Mouse (Mus musculus) CD4-positive helper T cell, adult 2 months (primary cell): ENCODE data around the gene Npcd.

Experiments used
- DNase-seq: peaks from one replicate; pipeline ENCODE4 v3.0.0-alpha.2; 2012; ENCODE audit warnings: low read depth, missing footprints, low spot score

The Npcd gene

DNA sequence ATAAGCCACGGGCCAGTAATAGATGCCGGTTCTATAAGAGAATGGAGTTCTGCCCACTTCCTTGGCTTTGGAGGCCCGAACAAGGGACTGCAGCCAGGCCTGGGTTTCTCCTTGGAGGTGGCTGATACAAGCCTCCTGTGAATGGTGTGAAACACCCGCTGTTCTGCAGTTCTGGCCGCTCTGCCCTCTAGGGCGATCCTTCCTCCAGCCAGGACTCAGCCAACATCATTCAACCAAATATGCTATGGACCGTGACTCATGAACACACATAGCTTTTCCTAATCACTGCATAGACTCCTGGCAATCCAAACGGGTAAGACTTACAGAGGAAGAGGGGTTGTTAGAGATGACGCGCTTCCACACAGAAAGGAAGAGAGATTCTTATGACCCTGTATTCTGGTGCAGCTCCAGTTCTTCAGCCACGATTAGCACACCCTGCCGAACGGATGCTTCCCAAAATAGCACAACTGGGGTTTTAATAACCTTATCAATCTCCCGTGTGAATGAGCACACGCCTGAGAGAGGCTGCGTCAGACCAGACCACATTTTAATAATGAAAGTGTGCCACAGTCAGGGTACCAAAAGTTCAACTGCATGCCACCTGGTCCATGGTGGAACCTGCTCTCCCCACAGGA is 66.6 kb downstream of the Npcd start:
- DNase-seq, result no peak

DNA sequence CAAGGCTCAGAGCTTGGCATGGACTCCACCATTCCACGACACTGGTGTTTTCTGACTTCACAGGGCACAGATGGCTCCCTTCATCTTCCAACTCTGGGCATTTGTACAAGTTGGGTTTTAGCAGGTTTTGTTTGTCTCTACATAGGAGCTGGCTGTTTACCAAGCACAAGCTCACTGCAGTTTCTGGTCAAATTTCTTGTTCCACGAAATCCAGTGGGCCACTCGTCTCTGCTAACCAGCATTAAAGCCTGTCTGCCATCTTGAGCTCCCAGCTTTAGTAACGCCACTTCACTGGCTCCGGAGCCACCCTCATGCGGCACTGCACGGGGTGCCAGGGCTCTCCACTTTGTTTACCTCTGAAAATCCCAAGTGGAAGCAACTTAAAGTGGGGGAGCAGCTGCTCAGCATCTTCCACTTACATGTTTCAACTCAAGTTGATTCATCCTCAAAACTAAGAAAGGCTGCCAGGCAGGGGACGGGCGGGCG is 67.4 kb downstream of the Npcd start:
- DNase-seq, result no peak

DNA sequence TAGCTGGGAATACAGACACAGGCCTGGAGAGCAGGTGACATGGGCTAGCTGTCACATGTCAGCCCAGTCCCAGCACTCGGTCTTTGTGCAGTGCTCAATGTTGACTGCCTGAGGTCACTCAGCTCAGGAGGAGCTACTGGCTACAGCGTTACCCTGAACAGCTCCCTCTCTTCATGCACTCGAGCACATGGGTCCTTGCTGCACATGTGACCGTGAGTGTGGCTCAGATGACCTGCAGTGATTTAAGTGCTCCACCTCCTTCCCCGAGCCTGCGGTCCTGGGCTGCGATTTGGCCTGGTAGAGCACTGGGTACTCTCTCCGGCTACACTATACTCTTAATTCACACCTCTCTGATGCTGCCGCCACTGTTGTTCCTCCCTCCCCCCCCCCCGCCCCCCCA is 67.9 kb downstream of the Npcd start:
- DNase-seq, result no peak

DNA sequence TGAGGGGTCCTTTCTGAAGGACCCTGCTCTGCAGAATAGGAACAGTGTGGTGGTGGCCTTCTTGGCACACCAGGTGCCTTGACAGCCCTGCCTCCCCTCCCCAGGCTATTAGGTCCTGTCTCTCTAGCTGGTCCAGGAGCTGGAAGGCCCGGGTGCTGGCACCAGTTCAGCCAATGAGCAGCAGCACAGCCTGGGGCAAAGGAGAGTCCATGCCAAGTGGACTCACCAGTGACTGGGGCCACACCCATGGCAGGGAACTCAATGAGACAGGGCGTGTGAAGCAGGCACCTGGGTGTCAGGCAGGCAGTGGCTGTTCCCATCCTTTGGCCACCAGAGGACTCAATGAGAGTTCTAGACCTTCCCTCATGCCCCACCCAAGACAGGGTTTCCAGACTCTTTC is 68.7 kb downstream of the Npcd start:
- DNase-seq, result no peak

DNA sequence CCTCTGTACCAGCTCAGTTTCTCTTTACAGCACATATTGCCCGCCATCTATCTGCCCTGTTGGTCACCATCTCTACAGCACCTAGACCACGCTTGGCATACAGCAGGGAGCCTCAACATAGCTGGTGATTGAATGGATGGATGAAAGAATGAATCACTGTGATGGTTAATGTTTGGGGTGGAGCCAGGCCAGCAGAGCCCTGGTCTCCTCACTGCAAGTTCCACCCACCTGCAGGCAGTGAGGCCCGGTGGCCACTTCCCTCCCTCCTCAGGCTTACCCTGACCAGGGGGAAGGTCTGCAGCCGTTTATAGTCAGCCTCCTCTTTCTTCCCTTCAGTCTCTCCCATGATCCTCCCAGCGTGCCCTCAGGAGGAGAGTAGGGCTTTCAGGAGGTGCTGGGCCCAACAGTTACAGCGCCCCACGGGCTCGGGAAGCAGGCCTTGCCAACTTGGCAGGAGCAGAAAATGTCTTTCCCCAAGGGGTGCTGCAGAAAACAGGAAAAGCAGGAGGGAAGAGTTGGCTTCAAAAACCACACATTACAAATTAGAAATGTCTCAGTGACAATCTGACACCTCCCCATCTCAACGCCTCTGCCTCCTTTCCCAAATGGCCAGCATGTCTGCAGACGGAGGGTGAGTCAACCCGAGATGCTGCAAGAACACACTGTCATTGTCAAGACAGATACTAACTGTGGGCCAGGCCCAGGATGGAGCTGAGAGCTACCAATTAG is 69.3 kb downstream of the Npcd start:
- no peak for DNase-seq

DNA sequence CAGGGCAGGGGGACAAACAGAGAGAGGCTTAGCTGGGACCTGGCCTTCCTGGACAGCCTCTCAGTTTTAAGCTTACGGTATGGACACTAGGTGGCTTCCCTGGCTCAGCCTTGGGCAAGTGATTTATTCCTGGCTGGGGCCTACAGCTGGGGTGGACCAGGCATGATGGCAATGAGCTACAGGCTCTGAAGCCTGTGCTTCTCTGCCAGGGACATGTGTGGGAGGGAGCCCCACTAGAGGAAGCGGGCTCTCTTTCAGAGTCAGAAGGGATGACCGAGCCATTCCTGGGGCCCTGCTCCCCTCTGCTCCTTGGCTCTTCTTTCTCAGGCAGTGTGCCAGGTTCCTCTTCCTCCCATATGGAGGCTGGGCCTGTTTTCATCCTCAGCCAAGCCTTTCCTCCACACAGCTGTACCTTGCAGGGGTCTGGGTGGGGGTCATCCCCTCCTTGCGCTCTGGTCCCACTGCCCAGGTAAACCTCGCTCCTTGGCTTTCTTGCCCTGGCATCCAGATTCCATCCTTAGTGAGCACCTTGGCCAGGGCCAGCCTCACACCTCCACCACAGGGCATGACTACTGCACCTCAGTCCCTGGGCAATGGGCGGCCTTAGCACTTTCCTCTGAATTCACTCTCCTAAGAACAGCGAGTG is 70.3 kb downstream of the Npcd start:
- no peak for DNase-seq

DNA sequence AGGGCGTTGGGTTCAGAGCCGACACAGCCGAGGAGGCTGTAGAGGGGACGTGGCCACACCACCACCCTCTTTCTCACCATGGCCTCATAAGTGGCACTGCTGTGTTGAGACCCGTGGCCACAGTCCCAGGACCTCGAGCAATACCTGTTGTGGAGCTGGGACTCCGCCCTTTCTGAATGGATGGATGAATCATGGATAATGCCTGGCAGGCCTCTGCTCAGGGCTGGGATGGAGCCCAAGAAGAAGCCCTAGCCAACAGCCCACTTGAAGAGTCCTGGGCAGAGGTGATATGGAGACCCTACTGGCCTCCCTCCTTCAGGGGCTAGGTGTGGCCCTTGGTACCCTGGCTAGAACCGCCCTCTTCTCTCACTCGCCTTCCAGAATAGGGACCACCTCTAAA is 71.0 kb downstream of the Npcd start:
- DNase-seq, result no peak

DNA sequence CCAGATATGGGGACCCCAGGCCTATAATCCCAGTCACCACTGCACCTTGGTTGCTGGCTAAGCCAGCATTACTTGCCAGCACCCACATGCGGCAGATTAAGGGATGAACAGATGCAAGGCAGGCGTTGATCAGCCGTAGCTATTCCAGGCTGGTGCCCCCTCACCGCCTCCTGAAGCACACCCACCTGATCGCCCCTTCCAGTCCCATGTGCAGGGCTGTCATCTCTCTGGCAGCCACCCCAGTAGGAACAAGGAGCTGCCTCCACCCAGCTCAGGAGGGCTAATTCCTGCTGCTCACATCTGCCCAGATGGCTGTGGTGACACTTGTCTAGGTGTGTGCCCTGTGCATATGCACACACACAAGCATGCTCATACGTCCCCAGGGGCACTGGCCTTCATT is 73.1 kb downstream of the Npcd start:
- no peak for DNase-seq

DNA sequence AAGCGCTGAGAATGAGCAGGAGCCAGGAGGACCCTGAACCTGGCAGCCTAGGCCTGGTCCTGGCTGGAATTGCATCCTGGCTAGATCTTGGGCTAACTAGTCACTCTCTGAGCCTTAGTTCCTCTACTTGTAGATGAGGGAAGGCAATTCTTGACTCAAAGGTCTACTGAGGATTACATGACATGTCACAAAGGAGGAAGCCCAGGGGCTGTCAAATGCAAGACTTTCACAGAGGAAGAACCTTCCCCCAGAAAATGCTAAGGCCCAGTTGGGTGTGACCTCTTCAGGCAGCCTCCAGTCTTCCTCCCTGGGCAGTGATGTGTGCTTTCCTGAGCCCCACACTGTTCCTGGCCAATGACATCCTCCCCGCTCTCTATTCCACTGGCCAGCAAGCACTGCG is 76.9 kb downstream of the Npcd start:
- no peak for DNase-seq

DNA sequence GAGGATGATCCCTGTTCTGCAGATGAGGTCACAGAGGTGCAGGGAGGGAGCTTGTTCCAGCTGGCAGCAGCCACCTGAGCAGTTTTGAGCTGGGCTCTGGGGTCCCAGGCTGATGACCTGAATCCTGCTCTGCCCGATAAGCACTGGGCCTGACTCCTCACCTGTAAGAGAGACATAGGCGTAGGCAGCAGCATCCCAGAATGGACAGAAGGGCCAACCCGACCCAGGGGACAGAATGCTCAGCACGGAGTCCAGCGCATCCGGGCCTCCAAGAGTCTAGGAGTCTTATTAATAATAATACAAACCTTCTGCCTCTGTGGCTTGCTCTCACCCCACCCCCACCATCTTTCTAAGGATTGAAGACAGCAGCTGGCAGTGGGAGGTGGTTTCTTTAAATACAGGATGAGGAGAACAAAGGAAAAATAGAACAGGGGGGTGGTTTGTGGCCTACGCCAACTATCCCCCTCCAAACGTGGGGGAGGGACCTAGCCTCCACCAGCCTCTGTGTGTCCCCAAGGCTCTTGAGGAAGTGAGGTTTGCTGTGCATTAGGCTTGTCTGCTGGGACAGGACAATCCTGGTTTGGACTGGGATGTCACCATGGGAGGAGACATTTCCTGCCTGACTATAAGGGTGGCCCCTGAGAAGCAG is 77.9 kb downstream of the Npcd start:
- DNase-seq, result no peak

DNA sequence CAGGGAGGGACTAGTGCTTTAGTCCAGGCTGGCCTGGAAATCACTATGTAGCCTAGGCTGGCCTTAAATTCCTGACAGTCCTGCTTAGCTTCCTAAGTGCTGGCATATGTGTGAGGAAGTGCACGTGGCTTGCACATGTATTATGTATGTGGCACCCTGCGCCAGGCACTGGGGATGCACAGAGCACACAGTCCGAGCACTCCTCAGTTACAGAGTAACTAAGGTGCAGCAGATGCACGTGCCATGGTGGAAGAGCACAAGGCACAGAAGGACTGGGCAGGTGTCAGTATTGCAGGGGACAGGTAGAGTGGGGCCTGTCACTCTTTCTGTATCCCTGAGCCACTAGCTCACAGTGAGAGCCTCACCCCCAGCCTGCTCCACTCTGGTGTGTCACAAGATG is 78.9 kb downstream of the Npcd start:
- DNase-seq, result no peak

DNA sequence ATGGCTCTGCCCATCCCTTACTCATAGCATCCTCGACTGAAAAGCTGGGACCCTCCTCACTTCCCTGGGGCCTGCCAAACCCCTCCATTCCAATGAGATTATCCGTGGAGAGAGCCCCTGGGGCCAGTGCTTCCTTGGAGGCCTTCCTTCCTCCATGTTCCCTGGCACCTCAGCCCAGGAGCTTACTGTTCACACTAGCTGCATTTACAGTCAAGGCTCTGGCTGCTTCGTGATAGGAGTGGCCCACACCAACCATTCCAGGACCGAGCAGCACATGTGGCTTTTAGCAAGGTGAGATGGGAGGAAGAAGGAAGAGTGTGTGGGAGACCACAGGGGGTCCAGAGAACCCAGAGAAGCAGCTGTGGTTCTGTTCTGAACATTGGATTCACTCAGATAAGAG is 80.2 kb downstream of the Npcd start:
- DNase-seq, result no peak

DNA sequence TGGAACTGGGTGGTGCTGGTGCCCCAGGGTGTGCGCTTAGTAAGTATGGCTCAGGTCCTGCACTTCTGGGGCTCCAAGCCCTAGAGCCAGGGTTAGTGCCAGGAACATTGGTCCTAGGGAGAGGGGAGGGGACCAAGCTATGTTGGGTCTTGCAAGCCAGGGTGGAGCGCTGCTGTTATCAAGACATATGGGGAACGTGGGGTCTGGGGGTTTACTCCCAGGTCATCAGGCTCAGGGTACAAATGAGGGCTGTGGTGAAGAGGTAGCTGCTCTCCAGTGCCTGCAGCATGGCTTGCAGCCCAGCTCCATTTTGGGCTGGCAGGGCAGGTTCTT is 80.7 kb downstream of the Npcd start:
- DNase-seq, result no peak

DNA sequence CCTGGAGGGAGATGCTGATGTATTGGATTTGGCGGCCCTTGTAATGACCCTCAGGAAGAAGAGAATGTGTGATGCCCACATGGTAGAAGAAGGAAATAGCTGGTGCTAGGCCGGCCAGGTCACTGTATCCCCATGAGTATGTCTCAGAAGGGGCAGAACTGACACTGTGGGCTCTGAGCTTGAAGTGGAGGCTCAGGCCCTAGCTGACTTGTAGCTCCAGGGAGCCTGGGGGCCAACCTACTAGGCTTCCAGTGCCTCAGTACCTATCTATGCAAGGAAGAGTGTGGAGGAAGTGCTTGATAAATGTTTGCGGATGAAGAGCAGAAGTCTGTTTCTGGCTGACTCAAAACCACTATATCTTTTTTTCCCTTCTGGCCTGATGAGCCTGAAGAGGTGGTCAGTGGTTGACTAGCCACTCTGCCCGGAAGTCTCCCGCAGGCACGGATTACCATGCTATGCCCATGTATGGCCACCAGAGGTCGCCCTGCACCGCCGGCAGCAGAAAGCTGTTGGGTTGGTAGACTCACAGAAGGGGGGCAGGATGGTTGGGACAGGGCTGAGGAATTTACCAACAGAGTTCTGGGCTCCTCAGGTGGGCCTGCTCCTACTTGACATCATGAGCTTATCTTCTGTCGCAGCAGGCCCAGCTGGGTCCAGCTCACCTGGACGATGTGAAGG is 81.2 kb downstream of the Npcd start:
- peak; percentile 72 for DNase-seq

DNA sequence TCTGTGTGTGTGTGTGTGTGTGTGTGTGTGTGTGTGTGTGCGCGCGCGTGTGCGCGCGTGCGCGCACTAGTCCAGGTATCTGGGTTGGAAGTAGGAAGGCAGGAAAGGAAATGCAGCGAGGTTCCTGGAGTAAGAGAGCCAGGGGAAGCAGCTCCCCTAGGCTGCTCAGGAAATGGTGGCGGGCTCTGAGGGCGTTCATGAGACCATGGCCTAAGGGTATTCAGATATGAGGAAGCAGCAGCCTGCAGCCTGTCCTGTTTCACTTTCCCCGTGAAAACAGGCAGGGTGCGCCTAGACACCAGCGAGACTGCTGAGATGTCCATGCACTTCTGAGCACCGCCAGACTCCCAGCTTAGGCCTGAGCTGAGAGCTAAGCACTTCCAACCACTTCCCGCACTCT is 82.3 kb downstream of the Npcd start:
- peak; percentile 30 for DNase-seq

DNA sequence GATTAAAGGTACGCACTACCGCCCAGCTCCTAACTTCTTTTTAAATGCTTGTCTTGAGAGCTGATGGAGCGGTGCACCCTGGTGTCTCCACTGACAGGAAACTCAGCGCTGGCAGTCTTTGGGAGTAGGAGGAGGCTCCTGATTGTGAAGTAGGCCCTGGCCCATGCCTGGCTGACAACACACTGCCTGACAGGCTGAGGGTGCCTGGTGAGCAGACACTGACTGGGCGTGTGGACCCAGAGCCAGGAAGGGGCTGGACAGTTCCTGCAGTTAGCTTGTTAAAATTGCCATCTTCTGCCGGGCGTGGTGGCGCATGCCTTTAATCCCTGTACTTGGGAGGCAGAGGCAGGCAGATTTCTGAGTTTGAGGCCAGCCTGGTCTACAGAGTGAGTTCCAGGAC is 83.8 kb downstream of the Npcd start:
- no peak for DNase-seq

DNA sequence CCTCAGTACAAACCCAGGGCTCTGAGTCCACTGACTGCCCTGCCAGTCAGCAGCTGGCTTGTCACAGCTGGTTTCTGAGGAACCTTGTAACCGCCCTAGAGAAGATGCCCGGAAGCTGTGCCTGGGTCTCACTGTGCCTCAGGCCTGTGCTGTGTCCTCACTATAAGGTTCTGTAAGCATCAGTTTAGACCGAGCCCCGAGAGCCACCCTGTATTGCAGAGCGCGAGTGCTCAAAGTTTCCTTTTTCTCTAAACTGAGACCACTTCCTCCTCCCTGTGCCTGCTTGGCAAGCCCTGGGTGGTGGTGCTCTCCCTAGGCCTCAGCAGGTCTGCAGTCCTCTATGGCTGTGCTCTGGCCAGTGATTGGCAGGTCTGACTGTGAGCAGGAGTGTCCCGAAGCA is 84.9 kb downstream of the Npcd start:
- DNase-seq, result no peak

DNA sequence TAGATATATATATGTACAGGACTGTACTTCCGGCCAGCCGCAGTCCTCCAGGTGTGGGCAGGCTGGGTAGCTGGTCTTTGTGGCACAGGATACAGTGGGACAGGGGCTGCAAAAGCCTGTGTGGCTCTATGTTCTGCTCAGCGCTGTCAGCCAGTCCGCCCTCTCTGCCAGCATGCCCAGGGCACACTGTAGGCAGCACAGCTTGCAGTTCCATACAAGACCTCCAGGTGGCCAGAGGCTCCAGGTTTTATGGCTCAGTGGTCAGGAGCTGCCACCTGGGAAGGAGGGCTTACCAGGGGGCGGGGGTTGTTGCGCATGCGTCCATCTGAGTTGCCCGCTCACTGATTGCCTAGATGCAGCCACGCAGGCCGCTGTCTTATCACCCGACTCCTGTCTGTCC is 86.0 kb downstream of the Npcd start:
- DNase-seq, result peak; percentile 22

DNA sequence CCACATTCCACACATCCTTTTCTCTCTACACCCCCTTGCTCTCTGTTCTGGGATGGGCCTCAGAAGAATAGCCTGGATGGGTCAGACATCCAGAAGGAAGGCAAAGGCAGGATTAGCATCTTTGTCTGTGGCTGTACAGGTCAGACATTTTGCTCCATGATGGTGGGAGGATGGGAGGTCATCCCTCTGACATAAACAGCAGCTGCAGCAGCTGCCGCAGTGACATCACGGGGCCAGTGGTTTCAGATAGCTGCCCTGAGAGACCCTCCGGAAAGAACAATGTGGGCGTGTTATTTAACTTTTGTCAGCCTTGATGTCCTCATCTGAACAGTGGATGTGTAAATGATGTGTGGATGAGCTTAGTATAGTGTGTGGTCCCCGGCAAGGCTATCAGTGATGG is 88.2 kb downstream of the Npcd start:
- no peak for DNase-seq

DNA sequence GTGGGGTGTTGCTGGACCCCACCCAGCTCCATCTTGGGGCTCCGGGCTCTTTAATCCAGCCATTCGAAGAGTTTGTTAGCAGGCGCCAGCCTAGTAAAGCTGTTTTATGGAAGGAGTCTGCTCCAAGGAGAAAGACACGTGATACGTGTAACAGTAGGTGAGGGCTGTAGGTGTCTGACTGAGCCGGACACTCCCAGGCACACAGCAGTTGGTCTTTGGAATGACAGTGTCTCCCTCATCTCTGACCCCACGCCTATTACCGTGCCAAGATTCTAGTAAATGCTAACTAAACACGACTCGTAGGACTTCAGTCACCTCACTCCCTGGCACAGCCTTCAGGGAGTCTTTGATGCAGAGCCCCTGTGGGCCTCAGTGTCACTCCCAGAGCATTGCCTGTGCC is 88.7 kb downstream of the Npcd start:
- no peak for DNase-seq

DNA sequence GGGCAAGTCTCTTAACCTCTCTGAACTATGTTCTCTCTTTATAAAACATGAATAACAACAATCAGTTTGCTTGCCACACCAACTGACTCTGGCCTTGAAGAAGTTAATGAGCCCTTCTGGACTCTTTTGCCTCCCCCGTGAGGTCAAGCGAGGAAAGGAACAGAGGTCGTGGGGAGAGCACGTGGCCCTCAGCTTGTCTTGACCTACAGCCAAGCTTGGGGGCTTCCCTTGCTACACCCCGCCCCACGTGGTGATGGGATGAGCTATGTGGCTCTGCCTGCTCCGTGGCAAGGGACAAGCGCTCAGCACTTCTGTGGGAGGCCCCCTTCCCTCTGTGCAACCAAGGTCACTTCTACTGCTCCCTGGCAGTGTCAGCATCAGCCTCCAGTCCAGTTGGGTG is 89.3 kb downstream of the Npcd start:
- no peak for DNase-seq

DNA sequence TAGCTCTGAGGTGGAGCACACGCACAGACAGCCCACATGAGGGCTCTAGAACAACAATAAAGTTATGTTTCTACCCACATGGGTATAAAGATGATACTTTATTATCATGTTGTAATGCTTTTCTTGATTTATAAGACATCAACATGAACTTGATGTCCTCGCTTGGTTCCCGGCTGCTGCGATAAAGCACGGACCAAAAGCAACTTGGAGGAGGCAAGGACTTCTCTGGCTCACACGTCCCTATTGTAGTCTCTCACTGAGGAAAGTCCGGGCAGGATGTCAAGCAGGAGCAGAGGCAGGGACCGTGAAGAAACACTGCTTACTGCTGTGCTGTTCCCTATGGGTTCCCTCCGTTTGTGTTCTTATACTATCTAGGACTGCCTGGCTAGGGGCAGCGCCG is 90.0 kb downstream of the Npcd start:
- DNase-seq, result no peak
